Mouse (Mus musculus) kidney, adult 10 weeks (tissue): ENCODE measurements around the gene Prph. TPM values are rescaled to one million over a fixed set of nuclear protein-coding genes. Genes with fewer than 3 reads are reported as not detected.

Experiments used
- polyA plus RNA-seq: library from polyadenylated mRNA; stranded (reverse); fragments of 350-450 nt; fragmentation: Illumina TruSeq; extraction: RNeasy Lipid Tissue Mini Kit (QIAGEN cat#74804); gene quantifications from one replicate; pipeline ENCODE4 v1.2.3, GENCODE M21; 2014; ENCODE audit warnings: low read depth, low replicate concordance

Prph gene
- polyA plus RNA-seq = not detected

GRCm38 (mm10) chr15:99055040-99055439 is at the start of gene Prph:
TSS of gene Prph (plus strand) at chr15:99055174.

DNA sequence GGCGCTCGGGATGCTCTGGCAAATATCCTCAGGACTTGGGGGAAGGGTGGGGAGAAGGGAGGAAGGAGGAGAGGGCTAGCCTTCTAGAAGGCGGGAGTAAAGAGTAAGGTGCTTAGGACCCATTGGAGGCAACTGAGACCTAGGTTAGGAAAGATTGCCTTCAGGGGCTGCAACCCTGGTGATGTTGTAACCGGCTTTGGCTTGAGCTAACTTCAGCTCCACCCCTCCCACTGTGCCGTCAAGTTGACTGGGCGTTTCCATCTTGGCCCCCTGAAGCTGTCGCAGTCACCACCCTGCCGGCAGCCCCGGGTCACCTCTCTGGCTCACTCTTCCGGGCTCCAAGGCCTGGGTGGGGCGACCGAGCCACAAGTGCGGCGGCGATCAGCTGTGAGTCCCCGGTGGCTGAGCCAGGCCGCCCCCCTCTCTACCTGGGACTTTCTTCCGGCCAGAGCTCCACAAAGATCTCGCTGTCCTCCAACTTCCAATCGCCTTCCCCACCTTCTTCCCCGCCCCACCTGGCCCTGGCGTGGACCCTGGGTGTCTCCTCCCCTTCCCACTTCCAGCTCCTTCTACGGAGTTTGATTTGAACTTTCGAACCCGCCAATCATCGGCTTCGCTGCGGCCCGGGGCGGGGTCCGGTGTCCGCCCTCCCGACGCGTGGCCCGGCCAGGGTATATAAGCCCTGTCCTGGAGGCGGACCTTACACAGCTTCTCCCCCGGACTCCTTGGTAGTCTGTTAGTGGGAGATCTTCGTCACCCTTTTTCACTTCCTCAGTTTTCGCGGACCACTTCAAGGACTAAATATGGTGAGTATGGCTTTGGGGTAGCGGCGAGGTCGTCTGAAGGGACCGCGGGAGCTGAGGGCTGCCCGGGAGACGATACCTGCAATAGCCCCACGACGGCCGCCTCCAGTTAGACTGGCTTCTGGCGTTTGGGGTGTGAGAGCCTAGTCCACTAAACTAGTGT is 25.1 kb upstream of the Prph start, which contains the start of gene Tuba1c:
TSS of gene Tuba1c (plus strand) at position 273 of the 966 bp plus-strand sequence.

GRCm38 (mm10) chr15:99074019-99074599 is 19.1 kb downstream of the Prph start, which contains the start of gene Troap:
TSS of gene Troap (plus strand) at chr15:99074575.

GRCm38 (mm10) chr15:99087253-99088075 is 32.5 kb downstream of the Prph start, which contains the start of gene C1ql4:
TSS of gene C1ql4 (minus strand) at chr15:99087817.

GRCm38 (mm10) chr15:99092870-99093269 is 37.9 kb downstream of the Prph start, which contains the start of gene Dnajc22:
TSS of gene Dnajc22 (plus strand) at chr15:99093170.

Other genes starting within 250 kb of the Prph start
- gene Ddn, start 245.7 kb upstream of the Prph start, polyA plus RNA-seq = 2.7 TPM
- gene Prkag1, start 223.7 kb upstream of the Prph start, polyA plus RNA-seq = 54.5 TPM
- 1.3 TPM for gene Kmt2d, start 184.0 kb upstream of the Prph start, polyA plus RNA-seq
- 4.1 TPM for gene Rhebl1, start 160.6 kb upstream of the Prph start, polyA plus RNA-seq
- 0.24 TPM for gene Dhh, start 156.6 kb upstream of the Prph start, polyA plus RNA-seq
- gene Lmbr1l, start 136.9 kb upstream of the Prph start, polyA plus RNA-seq = 4.0 TPM
- gene Tuba1b, start 120.6 kb upstream of the Prph start, polyA plus RNA-seq = 20.2 TPM
- gene Gm49450, start 101.6 kb upstream of the Prph start, polyA plus RNA-seq = not detected
- 20.8 TPM for gene Tuba1a, start 101.5 kb upstream of the Prph start, polyA plus RNA-seq
- gene Tuba1c, start 25.3 kb upstream of the Prph start, polyA plus RNA-seq = 7.2 TPM
- not detected for gene Troap, start 19.4 kb downstream of the Prph start, polyA plus RNA-seq
- gene C1ql4, start 32.6 kb downstream of the Prph start, polyA plus RNA-seq = not detected
- gene Dnajc22, start 38.0 kb downstream of the Prph start, polyA plus RNA-seq = 12.7 TPM
- 22.5 TPM for gene Spats2, start 70.7 kb downstream of the Prph start, polyA plus RNA-seq
- gene Kcnh3, start 169.7 kb downstream of the Prph start, polyA plus RNA-seq = not detected
- gene Mcrs1, start 196.8 kb downstream of the Prph start, polyA plus RNA-seq = 1.3 TPM
- 2.8 TPM for gene Prpf40b, start 239.9 kb downstream of the Prph start, polyA plus RNA-seq
- gene Fam186b, start 240.7 kb downstream of the Prph start, polyA plus RNA-seq = not detected